Mouse (Mus musculus) MEL (cell line): Measurements from ENCODE around the gene A2ml1.

Experiments
- CHD1 ChIP-seq: IDR thresholded peaks from 2 replicates; pipeline ENCODE4 v1.6.1; 2012; ENCODE audit warnings: low read depth, mild to moderate bottlenecking, inconsistent platforms, low read length, improper control_type of control experiment
- CTCF ChIP-seq, 3 experiments: IDR thresholded peaks in 2 of 3; conservative IDR thresholded peaks in 1 of 3; 2 replicates each; pipeline ENCODE4 v1.5.1; 2011 to 2012; ENCODE audit warnings: low read length in 3 of 3, low read depth in 2 of 3, mild to moderate bottlenecking in 2 of 3, improper control_type of control experiment in 1 of 3, inconsistent platforms in 1 of 3, mixed read lengths in 1 of 3, moderate library complexity in 1 of 3; ENCODE audit not compliant: control insufficient read depth in 1 of 3, insufficient read depth in 1 of 3, poor library complexity in 1 of 3, severe bottlenecking in 1 of 3
- GATA1 ChIP-seq: IDR thresholded peaks from 2 replicates; pipeline ENCODE4 v1.6.1; 2011; ENCODE audit warnings: low read depth, low read length, improper control_type of control experiment
- NRF1 ChIP-seq: IDR thresholded peaks from 2 replicates; pipeline ENCODE4 v1.6.1; 2014; ENCODE audit warnings: low read depth, mild to moderate bottlenecking, inconsistent platforms, low read length, improper control_type of control experiment, moderate library complexity; ENCODE audit not compliant: poor library complexity, insufficient read depth, severe bottlenecking

GRCm38 (mm10) chr6:128525801-128526200 is 55.6 kb downstream of the A2ml1 start:
- TF ChIP-seq GATA1 = no peak
- TF ChIP-seq CTCF (IDR thresholded peaks at IDR 0.05 in 2 of 3, conservative IDR thresholded peaks at IDR 0.05 in 1 of 3; ENCODE audit: control insufficient read depth in 1 of 3, insufficient read depth in 1 of 3, low read depth in 2 of 3, low read length in 3 of 3, poor library complexity in 1 of 3, severe bottlenecking in 1 of 3) = no peak
- TF ChIP-seq CHD1 = no peak
- no peak for TF ChIP-seq NRF1
